Mouse (Mus musculus) limb, embryonic 13.5 days (tissue): ENCODE results near the gene H6pd. TPM values are rescaled to one million over a fixed set of nuclear protein-coding genes. Genes with fewer than 3 reads are reported as not detected.
A peak's percentile ranks its signal among the peaks of the same experiment; 100 is the strongest.

ENCODE experiments used
- ATAC-seq: fragments of 200-750 bp; cut with Nextera tagmentation; 2 replicates; pipeline ENCODE4 v1.8.0; 2017; ENCODE audit warnings: low read depth, moderate number of reproducible peaks, moderate TSS enrichment; ENCODE audit not compliant: low FRiP score
- H3K27ac ChIP-seq: fragments of 300-500 bp; sonication (generic); 2 replicates; pipeline ENCODE4 v1.5.1; 2015; ENCODE audit warnings: inconsistent platforms, mild to moderate bottlenecking, moderate library complexity
- H3K27me3 ChIP-seq: fragments of 300-500 bp; sonication (generic); 2 replicates; pipeline ENCODE4 v1.6.1; 2015; ENCODE audit warnings: mild to moderate bottlenecking, inconsistent platforms
- H3K36me3 ChIP-seq: fragments of 300-500 bp; sonication (generic); 2 replicates; pipeline ENCODE4 v1.6.1; 2015; ENCODE audit warnings: inconsistent platforms, mild to moderate bottlenecking, moderate library complexity
- H3K4me1 ChIP-seq: fragments of 300-500 bp; sonication (generic); 2 replicates; pipeline ENCODE4 v1.6.1; 2015; ENCODE audit warnings: inconsistent platforms
- H3K4me2 ChIP-seq: fragments of 300-500 bp; sonication (generic); replicated peaks from 2 replicates; pipeline ENCODE4 v1.6.1; 2015; ENCODE audit warnings: inconsistent platforms, mild to moderate bottlenecking, moderate library complexity
- H3K4me3 ChIP-seq: fragments of 300-500 bp; sonication (generic); 2 replicates; pipeline ENCODE4 v1.5.1; 2015; ENCODE audit warnings: moderate library complexity, mild to moderate bottlenecking, inconsistent platforms
- H3K9ac ChIP-seq: fragments of 300-500 bp; sonication (generic); 2 replicates; pipeline ENCODE4 v1.6.1; 2015; ENCODE audit warnings: mild to moderate bottlenecking, inconsistent platforms
- H3K9me3 ChIP-seq: fragments of 300-500 bp; sonication (generic); 2 replicates; pipeline ENCODE4 v1.6.1; 2016; ENCODE audit warnings: inconsistent platforms
- WGBS: fragments of 180-500 bp; shearing (Covaris S2); methylation state at CpG from one replicate; pipeline ENCODE4 v1.1.7; 2015; 5-methylcytosine and 5-hydroxymethylcytosine counted together
- polyA plus RNA-seq: library from polyadenylated mRNA; unstranded; fragments of >200 nt; fragmentation: Nextera tagmentation; extraction: Ambion mirVana; gene quantifications from 2 replicates; pipeline ENCODE4 v1.2.1, GENCODE M21; 2015

Gene H6pd
- polyA plus RNA-seq, 1 experiment from 2014 or later = 11.1 TPM

GRCm38 (mm10) chr4:149982154-149982553 lies 26.7 kb downstream of the H6pd start:
- Histone ChIP-seq H3K4me1 (peaks cover 29% of the 10 kb centered on the region), H3K4me3 (no peak overlapping the region), H3K27me3 (no peaks in the 10 kb centered on the region), H3K9ac (no peak overlapping the region), H3K4me2 (no peak overlapping the region), H3K27ac (no peak overlapping the region), H3K9me3 (no peaks in the 10 kb centered on the region), H3K36me3 (peaks cover 22% of the 10 kb centered on the region)
- no peak for ATAC-seq
- WGBS = 74% methylated on average over 15 of the region's 15 CpGs

GRCm38 (mm10) chr4:149979819-149980308 lies 29.0 kb downstream of the H6pd start:
- no peaks in the 10 kb centered on the region for H3K27me3 ChIP-seq
- no peaks in the 10 kb centered on the region for H3K9me3 ChIP-seq
- peak overlapping the region; percentile 36; the same call in 1 of the 2 replicates for H3K9ac ChIP-seq
- H3K27ac ChIP-seq = peak overlapping the region; percentile 78; the same call in 1 of the 2 replicates
- WGBS = 4% methylated on average over 12 of the region's 12 CpGs
- peaks cover 22% of the 10 kb centered on the region for H3K36me3 ChIP-seq
- ATAC-seq = peak; percentile 51
- peak overlapping the region; percentile 14 for H3K4me3 ChIP-seq
- H3K4me1 ChIP-seq = peaks cover 29% of the 10 kb centered on the region
- peak overlapping the region; percentile 54 for H3K4me2 ChIP-seq

- no peak for ATAC-seq
- Histone ChIP-seq H3K4me2 (no peak overlapping the region), H3K9me3 (no peaks in the 10 kb centered on the region), H3K27me3 (no peaks in the 10 kb centered on the region), H3K27ac (no peak overlapping the region), H3K36me3 (peaks cover 21% of the 10 kb centered on the region), H3K4me3 (no peak overlapping the region), H3K4me1 (peaks cover 29% of the 10 kb centered on the region), H3K9ac (peak overlapping the region; percentile 25; the same call in 1 of the 2 replicates)
- WGBS = 88% methylated on average over 2 of the region's 2 CpGs
Observed at GRCm38 (mm10) chr4:149978820-149979219, 30.0 kb downstream of the H6pd start.

GRCm38 (mm10) chr4:149977801-149978544 lies 30.9 kb downstream of the H6pd start:
- Histone ChIP-seq H3K9me3 (no peaks in the 10 kb centered on the region), H3K4me2 (0 out of 2 replicates have a peak overlapping the region, but pooled peaks have one; percentile 3), H3K27ac (peak overlapping the region; percentile 22; the same call in 1 of the 2 replicates), H3K4me3 (no peak overlapping the region), H3K9ac (peak overlapping the region; percentile 53; the same call in 1 of the 2 replicates), H3K4me1 (peaks cover 29% of the 10 kb centered on the region), H3K27me3 (no peaks in the 10 kb centered on the region), H3K36me3 (peaks cover 14% of the 10 kb centered on the region)
- 47% methylated on average over 17 of the region's 17 CpGs for WGBS
- peak; percentile 16; the same call in 1 of the 2 replicates for ATAC-seq

GRCm38 (mm10) chr4:149977181-149977580 lies 31.6 kb downstream of the H6pd start:
- no peak overlapping the region for H3K27ac ChIP-seq
- no peaks in the 10 kb centered on the region for H3K27me3 ChIP-seq
- H3K9me3 ChIP-seq = no peaks in the 10 kb centered on the region
- WGBS = 63% methylated on average over 6 of the region's 6 CpGs
- no peak for ATAC-seq
- H3K4me3 ChIP-seq = no peak overlapping the region
- H3K4me2 ChIP-seq = no peak overlapping the region
- peaks cover 29% of the 10 kb centered on the region for H3K4me1 ChIP-seq
- 0 out of 2 replicates have a peak overlapping the region, but pooled peaks have one; percentile 53 for H3K9ac ChIP-seq
- H3K36me3 ChIP-seq = peaks cover 9% of the 10 kb centered on the region

- no peaks in the 10 kb centered on the region for H3K36me3 ChIP-seq
- 77% methylated on average over 5 of the region's 5 CpGs for WGBS
- H3K4me1 ChIP-seq = peaks cover 29% of the 10 kb centered on the region
- H3K27me3 ChIP-seq = no peaks in the 10 kb centered on the region
- H3K27ac ChIP-seq = no peak overlapping the region
- ATAC-seq = no peak
- H3K4me2 ChIP-seq = no peak overlapping the region
- no peaks in the 10 kb centered on the region for H3K9me3 ChIP-seq
- no peak overlapping the region for H3K4me3 ChIP-seq
- H3K9ac ChIP-seq = no peak overlapping the region
Observed at GRCm38 (mm10) chr4:149975730-149976254, 33.0 kb downstream of the H6pd start.

GRCm38 (mm10) chr4:149975291-149975690 lies 33.5 kb downstream of the H6pd start:
- H3K9ac ChIP-seq = no peak overlapping the region
- H3K4me1 ChIP-seq = peaks cover 27% of the 10 kb centered on the region
- no peak overlapping the region for H3K27ac ChIP-seq
- no peak overlapping the region for H3K4me3 ChIP-seq
- 59% methylated on average over 8 of the region's 8 CpGs for WGBS
- no peaks in the 10 kb centered on the region for H3K36me3 ChIP-seq
- no peaks in the 10 kb centered on the region for H3K9me3 ChIP-seq
- no peak overlapping the region for H3K4me2 ChIP-seq
- no peak for ATAC-seq
- H3K27me3 ChIP-seq = no peaks in the 10 kb centered on the region

- no peak overlapping the region for H3K9ac ChIP-seq
- no peaks in the 10 kb centered on the region for H3K9me3 ChIP-seq
- no peak overlapping the region for H3K4me2 ChIP-seq
- H3K27ac ChIP-seq = no peak overlapping the region
- no peak overlapping the region for H3K4me3 ChIP-seq
- H3K27me3 ChIP-seq = no peaks in the 10 kb centered on the region
- H3K4me1 ChIP-seq = peaks cover 15% of the 10 kb centered on the region
- no peaks in the 10 kb centered on the region for H3K36me3 ChIP-seq
- 68% methylated on average over 9 of the region's 9 CpGs for WGBS
- ATAC-seq = no peak
Observed at GRCm38 (mm10) chr4:149971393-149971792, 37.4 kb downstream of the H6pd start.

- no peak overlapping the region for H3K9ac ChIP-seq
- 10% methylated on average over 6 of the region's 6 CpGs for WGBS
Observed at GRCm38 (mm10) chr4:149968526-149968925, 40.3 kb downstream of the H6pd start.

GRCm38 (mm10) chr4:149966963-149967362 lies 41.9 kb downstream of the H6pd start:
- no peak for ATAC-seq
- H3K27ac ChIP-seq = no peak overlapping the region
- H3K27me3 ChIP-seq = no peaks in the 10 kb centered on the region
- H3K4me2 ChIP-seq = no peak overlapping the region
- WGBS = 85% methylated on average over 9 of the region's 9 CpGs
- no peak overlapping the region for H3K9ac ChIP-seq
- H3K9me3 ChIP-seq = no peaks in the 10 kb centered on the region
- no peaks in the 10 kb centered on the region for H3K36me3 ChIP-seq
- H3K4me3 ChIP-seq = no peak overlapping the region
- peaks cover 42% of the 10 kb centered on the region for H3K4me1 ChIP-seq

More at GRCm38 (mm10) chr4:149968526-149968925, 40.3 kb downstream of the H6pd start:
- Histone ChIP-seq H3K4me1 (peaks cover 42% of the 10 kb centered on the region), H3K36me3 (no peaks in the 10 kb centered on the region), H3K27ac (no peak overlapping the region), H3K4me2 (no peak overlapping the region), H3K4me3 (no peak overlapping the region), H3K27me3 (no peaks in the 10 kb centered on the region), H3K9me3 (no peaks in the 10 kb centered on the region)
- no peak for ATAC-seq

GRCm38 (mm10) chr4:149966252-149966651 lies 42.6 kb downstream of the H6pd start:
- no peak; the same call in 1 of the 2 replicates for ATAC-seq
- no peak overlapping the region for H3K4me3 ChIP-seq
- H3K9ac ChIP-seq = no peak overlapping the region
- H3K9me3 ChIP-seq = no peaks in the 10 kb centered on the region
- no peak overlapping the region for H3K4me2 ChIP-seq
- 56% methylated on average over 5 of the region's 5 CpGs for WGBS
- no peak overlapping the region for H3K27ac ChIP-seq
- no peaks in the 10 kb centered on the region for H3K27me3 ChIP-seq
- peaks cover 42% of the 10 kb centered on the region for H3K4me1 ChIP-seq
- H3K36me3 ChIP-seq = no peaks in the 10 kb centered on the region

- Histone ChIP-seq H3K27me3 (no peaks in the 10 kb centered on the region), H3K4me3 (no peak overlapping the region), H3K9me3 (no peaks in the 10 kb centered on the region), H3K27ac (no peak overlapping the region), H3K9ac (no peak overlapping the region), H3K4me2 (no peak overlapping the region), H3K36me3 (no peaks in the 10 kb centered on the region), H3K4me1 (peaks cover 42% of the 10 kb centered on the region)
- no peak for ATAC-seq
- WGBS = 64% methylated on average over 6 of the region's 6 CpGs
Observed at GRCm38 (mm10) chr4:149965672-149966071, 43.2 kb downstream of the H6pd start.
